ENCODE assay signal across 8 mouse cellular contexts in genomic region chr6:145275586-145276219, GRCm38 (mm10). TPM values are rescaled to one million over a fixed set of nuclear protein-coding genes. Genes with fewer than 3 reads are reported as not detected.
DNase-seq lines count a peak whose midpoint lies in the region; ATAC-seq lines count a peak whose summit lies in the region.

No protein-coding gene starts in this region.

- no peak for DNase-seq in kidney, postnatal 4 days
- DNase-seq in adrenal gland, postnatal 36 days: peak; percentile 25 to 33
- DNase-seq in induced T-regulatory cell, adult 2 months (ENCODE audit: low read depth): peak; percentile 74
- peak; percentile 46 for DNase-seq in naive thymus-derived CD4-positive, alpha-beta T cell, adult 2 months (ENCODE audit: low read depth)
- DNase-seq in layer of hippocampus, adult 8-10 months (ENCODE audit: low spot score in 2 of 2): no peak
- no peak for DNase-seq in spleen, adult 12 weeks (ENCODE audit: low spot score)
- no peak for DNase-seq in embryo, embryonic 9.5 days (ENCODE audit: extremely low spot score)

- no peaks in the 10 kb centered on the region for H3K36me3 ChIP-seq in kidney, embryonic 15.5 days

- no peak for ATAC-seq in kidney, embryonic 15.5 days (replicated peaks; ENCODE audit: low FRiP score)

- no peak overlapping the region for H3K9ac ChIP-seq in kidney, embryonic 15.5 days

- H3K9me3 ChIP-seq in kidney, embryonic 15.5 days (replicated peaks): no peaks in the 10 kb centered on the region

- peaks cover 8% of the 10 kb centered on the region; the same call in 1 of the 2 replicates for H3K4me1 ChIP-seq in kidney, embryonic 15.5 days

- peak overlapping the region; percentile 55 for H3K4me2 ChIP-seq in kidney, embryonic 15.5 days

- no peaks in the 10 kb centered on the region for H3K27me3 ChIP-seq in kidney, embryonic 15.5 days

- 53% methylated on average over 6 of the region's 6 CpGs for WGBS in kidney, embryonic 15.5 days

- no peak overlapping the region for H3K27ac ChIP-seq in kidney, embryonic 15.5 days

- H3K4me3 ChIP-seq in kidney, embryonic 15.5 days (replicated peaks): peak overlapping the region; percentile 21

RNA-seq across cellular contexts. Expression of gene Kras, which starts 25.7 kb away (rescaled TPM):
- 73.8 and 76.3 TPM in 2 replicates for polyA plus RNA-seq in kidney, embryonic 15.5 days (2015; fragmentation: Nextera tagmentation; extraction: Ambion mirVana)
- 10 to 100 TPM; 41.9 to 54.2 TPM for total RNA-seq in adrenal gland, postnatal 36 days (2021)
- total RNA-seq in layer of hippocampus, adult 8-10 months (2022): 10 to 100 TPM; 66.0 to 82.4 (median 74.5) TPM

Comparison
In these comparisons a context has a peak if more than half of its experiments do, and no peak if none do; other contexts are left out.
1. DNase-seq: peak in adrenal gland, postnatal 36 days (2 of 2), induced T-regulatory cell, adult 2 months (single experiment) and naive thymus-derived CD4-positive, alpha-beta T cell, adult 2 months (single experiment); none in kidney, postnatal 4 days (0 of 2), layer of hippocampus, adult 8-10 months (0 of 2), spleen, adult 12 weeks (single experiment) and embryo, embryonic 9.5 days (single experiment).